Mouse (Mus musculus) right cerebral cortex, adult 2 months (tissue): ENCODE measurements around the gene Cep170b.

ENCODE experiments used
- DNase-seq, 2 experiments: peaks; one replicate each; pipeline ENCODE4 v3.0.0; 2021 to 2022; ENCODE audit warnings: low spot score in 2 of 2

The Cep170b gene

GRCm38 (mm10) chr12:112736636-112736925, 16.3 kb downstream of the Cep170b start:
- DNase-seq: no peak

- no peak for DNase-seq
These were observed 16.8 kb downstream of the Cep170b start for GRCm38 (mm10) chr12:112737081-112737480.

GRCm38 (mm10) chr12:112737761-112738160, 17.5 kb downstream of the Cep170b start:
- peak in 1 of 2 experiments; percentile 61 for DNase-seq

- no peak for DNase-seq
These were observed 18.2 kb downstream of the Cep170b start for GRCm38 (mm10) chr12:112738281-112739022.

- no peak for DNase-seq
These were observed 18.8 kb downstream of the Cep170b start for GRCm38 (mm10) chr12:112739023-112739568.

- no peak for DNase-seq
These were observed 22.5 kb downstream of the Cep170b start for GRCm38 (mm10) chr12:112742768-112743167.

GRCm38 (mm10) chr12:112743168-112743975, 23.1 kb downstream of the Cep170b start:
- DNase-seq: peak; percentile 88 to 89

GRCm38 (mm10) chr12:112744211-112744610, 24.0 kb downstream of the Cep170b start:
- no peak for DNase-seq

- no peak for DNase-seq
These were observed 24.8 kb downstream of the Cep170b start for GRCm38 (mm10) chr12:112744891-112745580.

- no peak for DNase-seq
These were observed 25.5 kb downstream of the Cep170b start for GRCm38 (mm10) chr12:112745716-112746115.

- DNase-seq: no peak
These were observed 26.2 kb downstream of the Cep170b start for GRCm38 (mm10) chr12:112746461-112746807.

- DNase-seq: peak in 1 of 2 experiments; percentile 50
These were observed 26.8 kb downstream of the Cep170b start for GRCm38 (mm10) chr12:112746808-112747605.

GRCm38 (mm10) chr12:112747606-112747970, 27.3 kb downstream of the Cep170b start:
- no peak for DNase-seq

- DNase-seq: no peak
These were observed 30.7 kb downstream of the Cep170b start for GRCm38 (mm10) chr12:112750976-112751375.

- DNase-seq: no peak
These were observed 32.1 kb downstream of the Cep170b start for GRCm38 (mm10) chr12:112752399-112752798.

- no peak for DNase-seq
These were observed 35.6 kb downstream of the Cep170b start for GRCm38 (mm10) chr12:112755900-112756299.

- DNase-seq: no peak
These were observed 37.6 kb downstream of the Cep170b start for GRCm38 (mm10) chr12:112757896-112758295.

- DNase-seq: no peak
These were observed 39.2 kb downstream of the Cep170b start for GRCm38 (mm10) chr12:112759471-112759870.

GRCm38 (mm10) chr12:112760154-112760926, 40.1 kb downstream of the Cep170b start, which contains the start of gene Pld4:
Pld4 (plus strand) TSS chr12:112760655.
- DNase-seq: no peak

- no peak for DNase-seq
These were observed 41.2 kb downstream of the Cep170b start for GRCm38 (mm10) chr12:112761411-112761810.

- no peak for DNase-seq
These were observed 41.8 kb downstream of the Cep170b start for GRCm38 (mm10) chr12:112762018-112762417.
